Mouse (Mus musculus) right cerebral cortex, postnatal 14 days (tissue): Measurements from ENCODE around the gene Arrb2.
"Not testable (repeated sequence)": the region's sequence is repeated elsewhere in the genome, so short reads cannot be mapped to it uniquely, and the experiment has no call there.

Experiments
- DNase-seq: peaks from one replicate; pipeline ENCODE4 v3.0.0; 2022

Arrb2 gene

DNA sequence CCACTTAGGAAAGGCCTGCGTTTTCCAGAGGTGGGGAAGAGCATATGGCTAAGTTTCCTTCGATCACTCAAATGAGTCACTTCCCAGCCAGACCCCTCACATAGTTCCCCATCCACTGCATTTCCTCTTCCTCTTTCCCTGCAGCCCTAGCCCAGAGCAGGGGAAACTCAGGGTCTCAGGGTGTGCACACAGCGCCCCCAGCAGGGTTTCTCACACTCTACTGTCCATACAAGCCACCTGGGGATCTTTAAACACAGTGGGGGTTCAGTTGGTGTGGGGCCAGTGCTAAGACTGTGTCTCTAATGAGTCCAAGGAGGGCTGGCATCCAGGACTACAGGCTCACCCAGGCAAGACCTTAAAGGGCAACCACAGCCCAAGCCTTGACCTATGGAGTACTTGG, 14.3 kb downstream of the Arrb2 start:
- DNase-seq: no peak

DNA sequence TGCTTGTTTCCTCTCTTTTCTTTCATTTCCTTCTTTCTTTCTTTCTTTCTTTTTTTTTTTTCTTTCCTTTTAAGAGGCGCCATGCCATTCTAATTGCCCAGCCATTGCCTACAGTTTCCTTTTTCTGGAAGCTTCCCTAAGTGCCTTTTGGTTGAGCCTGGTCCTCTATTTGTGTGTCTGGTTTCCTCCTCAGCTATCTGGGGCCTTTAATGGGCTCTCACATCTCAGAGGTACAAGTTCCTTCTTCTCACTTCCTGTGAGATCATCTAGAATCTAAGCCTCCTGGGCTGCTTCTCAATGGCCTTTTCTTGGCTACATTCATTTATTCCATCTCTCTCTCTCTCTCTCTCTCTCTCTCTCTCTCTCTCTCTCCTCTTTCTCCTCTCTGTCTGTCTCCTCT, 14.9 kb downstream of the Arrb2 start:
- no peak for DNase-seq

DNA sequence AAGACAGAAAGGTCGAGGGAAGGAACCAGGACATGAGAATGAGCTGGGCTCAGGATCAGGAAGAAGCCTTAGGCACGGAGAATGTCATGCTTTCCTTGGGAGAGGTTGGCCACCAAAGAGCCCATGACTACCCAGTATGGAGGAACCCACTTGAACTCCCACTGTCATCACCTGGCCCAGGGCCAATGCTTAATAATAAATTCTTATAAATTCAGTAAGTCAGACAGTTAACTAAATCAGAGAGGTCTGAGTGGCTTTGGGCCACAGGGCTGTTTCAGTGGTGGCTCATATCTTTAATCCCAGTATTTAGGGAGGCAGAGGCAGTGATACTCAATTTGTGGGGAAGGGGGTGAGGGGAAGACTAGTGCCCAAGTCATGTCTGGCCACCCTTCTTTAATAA, 18.5 kb downstream of the Arrb2 start:
- no peak for DNase-seq

DNA sequence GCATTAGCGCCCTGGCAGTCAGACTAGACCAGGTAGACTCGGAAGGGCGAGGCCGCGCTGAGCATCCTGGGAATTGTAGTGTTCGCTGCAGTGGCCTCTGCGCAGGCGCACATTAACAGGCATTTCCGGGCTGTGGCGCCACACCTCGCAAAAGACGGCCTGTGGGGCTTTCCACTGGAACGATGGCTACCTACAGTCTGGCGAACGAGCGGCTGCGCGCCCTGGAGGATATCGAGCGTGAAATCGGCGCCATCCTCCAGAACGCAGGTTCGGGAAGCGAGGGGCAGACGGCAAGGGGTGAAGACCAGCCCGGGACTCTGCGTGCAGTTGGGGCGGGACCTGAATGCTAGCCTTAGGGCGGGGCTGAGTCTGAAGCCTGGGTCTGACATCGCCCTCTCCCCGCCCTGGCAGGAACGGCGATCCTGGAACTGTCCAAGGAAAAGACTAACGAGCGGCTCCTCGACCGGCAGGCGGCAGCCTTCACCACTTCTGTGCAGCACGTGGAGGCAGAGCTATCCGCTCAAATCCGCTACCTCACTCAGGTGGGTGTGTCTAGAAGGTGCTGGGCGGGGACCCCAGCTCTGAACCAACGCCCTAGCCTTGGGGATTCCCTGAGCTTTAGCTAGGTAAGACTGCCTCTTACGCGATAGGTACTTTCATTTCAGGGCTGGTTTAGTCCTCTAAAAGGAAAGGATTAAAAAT, 19.5 kb downstream of the Arrb2 start, which contains the start of gene Med11:
TSS of gene Med11 (plus strand) at position 123 of the 702 bp plus-strand sequence.
- peak; percentile 91 for DNase-seq

DNA sequence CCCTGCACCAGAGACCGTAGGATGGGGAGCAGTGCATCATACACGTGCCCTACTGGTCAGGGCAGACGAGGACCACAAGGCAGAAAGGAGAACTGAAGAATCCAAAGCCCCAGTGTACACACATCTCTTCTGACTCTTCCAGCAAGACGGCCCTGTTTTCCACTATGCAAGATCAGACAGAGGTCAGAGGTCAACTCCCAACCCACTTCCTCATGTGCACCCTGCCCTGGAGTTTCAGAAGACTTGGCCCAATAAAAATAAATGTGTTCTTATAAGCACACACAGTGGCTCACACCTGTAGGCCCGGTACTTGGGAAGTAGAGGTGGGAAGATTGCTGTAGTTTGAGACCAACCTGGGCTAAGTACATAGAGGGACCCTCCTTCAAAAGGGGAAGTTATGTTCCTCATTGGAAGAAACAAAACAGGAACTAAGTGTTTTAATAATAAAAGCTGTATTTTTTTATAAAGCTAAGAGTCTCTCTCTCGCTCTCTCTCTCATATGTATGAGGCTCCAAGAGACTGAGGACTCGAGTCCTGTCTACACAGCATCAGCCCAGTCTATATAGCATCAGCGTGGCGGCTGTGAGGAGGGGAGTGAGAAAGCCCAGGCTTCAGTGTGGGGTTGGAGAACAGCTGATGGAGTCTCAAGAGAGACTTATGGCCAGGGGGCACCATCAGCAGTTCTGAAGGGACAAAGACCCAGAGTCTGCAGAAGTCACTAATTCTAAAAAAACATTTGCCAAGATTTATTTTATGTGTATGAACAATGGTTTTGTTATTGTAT, 21.0 kb downstream of the Arrb2 start:
- DNase-seq: no peak

DNA sequence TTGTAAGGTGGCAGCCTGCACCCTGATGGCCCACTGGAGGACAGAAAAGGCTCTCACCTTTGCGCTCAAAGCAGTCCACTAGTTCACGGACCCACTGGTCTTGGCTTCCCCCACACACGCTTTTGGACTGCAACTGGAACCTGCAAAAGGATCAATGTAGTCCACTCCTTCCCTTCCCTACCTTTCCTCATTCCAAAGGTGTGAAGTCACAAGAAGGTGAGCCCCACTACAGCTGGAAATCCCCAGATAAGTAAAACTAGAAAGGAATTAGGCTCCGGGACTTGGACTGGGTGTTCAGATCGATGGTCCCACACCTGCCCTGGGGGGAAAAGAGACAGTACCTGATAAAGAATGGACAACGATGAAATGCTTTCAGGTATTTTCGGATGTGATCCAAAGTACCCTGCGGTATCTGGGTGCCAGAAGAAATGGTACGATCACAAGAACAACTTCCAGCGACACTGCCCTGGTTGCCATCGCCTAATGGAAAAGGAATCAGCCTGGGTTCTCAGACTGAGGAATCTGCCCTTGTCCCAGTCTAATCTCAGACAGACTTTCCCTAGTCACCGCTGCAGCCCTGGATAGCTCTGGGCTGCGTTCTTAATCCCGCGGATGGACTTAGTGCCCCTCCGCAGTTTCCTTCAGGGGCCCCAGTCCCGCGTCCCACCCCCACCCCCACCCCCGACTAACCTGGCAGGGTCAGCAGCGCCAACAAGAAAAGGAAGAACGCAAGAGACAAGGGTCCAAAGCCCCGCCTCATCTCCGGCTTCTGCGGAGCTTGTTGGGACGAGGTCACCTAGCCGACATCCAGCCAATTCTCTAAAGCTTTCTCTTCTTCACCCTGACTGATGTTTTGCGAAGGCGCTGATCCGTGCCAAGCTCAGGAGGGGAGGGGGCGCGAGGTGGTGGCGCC, 26.5 kb downstream of the Arrb2 start, which contains the start of gene Zmynd15:
TSS of gene Zmynd15 (plus strand) at position 746 of the 913 bp plus-strand sequence.
- no peak for DNase-seq

DNA sequence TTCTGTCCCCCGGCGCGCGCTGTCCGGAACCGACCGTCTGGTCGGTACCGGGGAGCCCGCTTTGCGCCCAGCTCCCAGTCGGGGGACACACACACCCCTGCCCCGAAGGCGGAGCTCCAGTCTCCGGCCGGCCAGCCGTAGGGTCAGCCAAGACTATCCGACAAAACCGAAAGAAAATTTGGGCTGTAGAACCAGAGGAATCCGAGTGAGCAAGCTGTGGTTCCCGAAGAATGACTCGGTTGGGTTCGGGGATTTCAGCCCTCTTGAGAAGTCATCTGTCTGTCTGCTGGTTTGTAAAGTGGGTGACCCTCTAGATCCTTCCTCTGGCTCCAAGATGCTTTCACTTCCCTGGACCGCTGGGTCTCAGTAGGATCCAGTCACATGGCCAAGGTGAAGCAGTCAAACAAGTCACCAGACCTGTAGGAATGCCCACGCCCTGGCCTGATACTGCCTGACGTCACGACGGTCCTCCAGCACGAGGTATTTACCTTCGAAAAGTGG, 27.2 kb downstream of the Arrb2 start, which contains the start of gene Cxcl16:
TSS of gene Cxcl16 (minus strand) at position 384 of the 501 bp plus-strand sequence.
- no peak for DNase-seq

DNA sequence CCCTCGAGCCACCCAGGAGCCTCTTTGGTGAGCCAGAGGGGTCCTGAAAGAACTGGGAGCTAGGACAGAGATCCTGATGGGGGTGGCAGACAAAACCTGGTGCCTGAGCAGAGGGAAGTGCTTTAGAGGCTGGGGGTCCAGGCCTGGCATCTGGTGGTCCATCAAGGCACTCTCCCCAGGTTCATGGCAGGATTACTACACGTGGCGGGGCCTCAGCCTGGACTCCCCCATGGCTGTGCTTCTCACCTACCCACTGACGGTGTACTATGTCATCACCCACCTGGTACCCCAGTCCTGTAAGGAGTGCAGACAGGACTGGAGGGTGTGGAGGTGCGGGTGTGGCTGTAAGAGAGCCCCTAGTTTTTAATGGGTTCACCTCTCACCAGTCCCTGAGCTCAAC, 31.5 kb downstream of the Arrb2 start:
- DNase-seq: no peak

DNA sequence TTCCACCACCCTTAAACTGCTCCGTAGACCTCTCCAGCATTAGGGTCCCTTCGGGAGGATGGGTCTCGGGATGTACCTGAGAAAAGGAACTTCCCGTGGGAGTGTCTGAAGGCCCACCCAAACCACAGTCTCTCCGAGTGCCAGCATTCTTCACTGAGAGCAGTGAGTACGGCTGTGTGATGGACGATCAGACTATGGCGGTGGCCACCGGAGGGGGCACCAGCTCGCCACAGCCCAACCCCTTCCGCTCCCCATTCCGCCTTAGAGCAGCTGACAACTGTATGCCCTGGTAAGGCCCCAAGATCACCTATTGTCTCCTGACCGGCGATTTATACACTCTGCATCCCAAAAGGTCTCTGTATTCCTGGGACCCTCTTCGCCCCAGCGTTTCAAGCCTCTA, 32.8 kb downstream of the Arrb2 start:
- no peak for DNase-seq

DNA sequence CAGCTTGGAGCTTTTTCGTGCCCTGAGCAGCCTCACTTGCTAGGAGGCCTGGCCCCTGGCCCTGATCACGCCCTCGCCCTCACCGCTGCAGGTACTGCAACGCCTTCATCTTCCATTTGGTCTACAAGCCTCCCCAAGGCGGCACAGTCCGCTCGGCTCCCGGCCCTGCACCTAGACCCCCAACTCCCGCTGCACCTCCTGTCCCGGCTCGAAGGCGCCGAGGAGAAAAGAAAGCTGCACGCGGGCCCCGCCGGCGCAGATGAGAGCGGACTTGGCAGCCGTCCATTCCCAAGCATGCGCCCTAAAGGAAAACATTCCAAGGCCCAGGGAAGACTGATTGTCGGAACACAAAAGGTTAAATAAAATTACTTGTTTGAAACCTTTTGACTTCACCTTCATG, 33.4 kb downstream of the Arrb2 start:
- peak; percentile 36 for DNase-seq

DNA sequence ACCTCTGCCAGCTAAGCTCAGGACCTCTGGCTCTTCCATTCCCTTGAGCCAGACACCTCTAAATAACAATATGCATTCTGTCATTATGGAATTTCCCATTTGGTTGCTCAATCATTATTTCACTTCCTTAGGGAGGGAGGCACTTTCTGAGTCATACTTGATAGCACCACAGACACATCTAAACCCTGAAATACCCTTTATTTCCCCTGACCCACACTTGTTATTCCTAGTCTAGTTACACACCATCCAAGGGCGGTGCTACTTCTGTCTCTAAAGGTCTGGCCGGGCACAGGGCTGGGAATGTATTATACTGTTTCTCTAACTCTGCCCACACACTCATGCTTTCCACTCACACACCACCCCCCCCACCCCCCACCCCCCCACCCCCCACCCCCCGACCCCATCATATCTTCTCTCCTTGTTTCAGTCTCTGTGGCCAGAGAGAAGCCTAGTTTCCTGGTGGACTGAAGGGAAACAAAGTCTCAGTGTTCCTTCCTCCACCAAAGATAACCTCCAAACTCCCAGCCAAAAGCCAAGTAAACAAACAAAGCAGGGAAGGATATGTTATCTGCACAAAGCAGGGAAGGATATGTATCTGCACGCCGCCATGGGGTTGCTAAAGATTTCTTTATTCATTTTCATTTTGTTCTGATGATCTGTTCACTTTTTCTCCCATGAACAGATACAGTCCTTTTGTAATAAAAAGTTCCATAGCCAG, 35.6 kb downstream of the Arrb2 start:
- DNase-seq: no peak

DNA sequence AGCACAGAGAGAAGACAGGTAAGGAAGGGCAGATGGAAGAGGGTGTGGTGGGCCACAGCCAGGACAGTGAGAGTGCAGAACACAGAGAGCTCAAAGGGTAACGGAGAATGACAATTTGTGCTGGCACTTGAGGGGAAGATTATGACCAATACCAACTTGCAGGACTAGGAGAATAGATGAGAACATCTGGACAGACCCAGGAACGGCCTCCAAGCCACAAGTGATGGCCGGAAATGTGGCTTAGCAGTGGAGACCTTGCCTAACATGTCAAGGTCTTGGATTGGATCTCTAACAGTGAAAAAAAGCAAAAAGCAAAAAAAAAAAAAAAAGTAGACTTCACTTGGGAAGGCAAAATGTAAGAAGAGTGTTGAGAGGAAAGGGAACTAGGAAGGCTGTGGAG, 37.3 kb downstream of the Arrb2 start:
- no peak for DNase-seq

DNA sequence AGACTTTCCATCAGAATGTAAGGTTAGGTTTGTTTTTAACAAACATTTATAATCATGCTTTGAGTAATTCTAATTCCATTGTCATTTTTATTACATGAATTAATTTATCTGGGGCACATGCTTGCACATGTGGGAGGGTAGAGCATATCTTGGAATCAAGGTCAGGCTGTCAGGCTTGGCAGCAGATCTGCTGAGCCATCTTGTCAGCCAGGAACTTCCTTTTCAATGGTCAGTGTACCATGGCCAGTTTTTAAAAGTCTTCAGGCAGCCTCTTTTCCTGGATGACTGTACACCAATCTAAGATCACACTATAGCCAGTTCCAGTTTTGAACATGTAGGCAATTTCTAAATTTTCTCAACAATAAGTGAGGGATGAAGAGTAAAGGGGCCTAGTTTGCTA, 40.3 kb downstream of the Arrb2 start:
- DNase-seq: no peak

DNA sequence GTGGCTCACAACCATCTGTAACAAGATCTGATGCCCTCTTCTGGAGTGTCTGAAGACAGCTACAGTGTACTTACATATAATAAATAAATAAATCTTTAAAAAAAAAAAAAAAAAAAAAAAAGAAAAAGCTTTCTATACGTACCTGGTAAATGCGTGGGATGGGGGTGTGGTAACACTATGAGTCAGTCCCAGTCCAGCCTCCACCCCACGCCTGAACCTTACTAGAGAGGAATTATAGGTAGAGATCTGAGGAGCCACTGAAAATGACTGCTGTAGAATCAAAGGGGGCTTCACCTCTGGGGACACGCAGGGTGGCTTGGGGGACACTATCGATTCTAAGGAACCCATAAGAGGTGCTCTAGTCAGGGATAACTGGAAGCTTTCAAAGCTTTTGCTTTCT, 40.9 kb downstream of the Arrb2 start:
- DNase-seq: not testable (repeated sequence)

DNA sequence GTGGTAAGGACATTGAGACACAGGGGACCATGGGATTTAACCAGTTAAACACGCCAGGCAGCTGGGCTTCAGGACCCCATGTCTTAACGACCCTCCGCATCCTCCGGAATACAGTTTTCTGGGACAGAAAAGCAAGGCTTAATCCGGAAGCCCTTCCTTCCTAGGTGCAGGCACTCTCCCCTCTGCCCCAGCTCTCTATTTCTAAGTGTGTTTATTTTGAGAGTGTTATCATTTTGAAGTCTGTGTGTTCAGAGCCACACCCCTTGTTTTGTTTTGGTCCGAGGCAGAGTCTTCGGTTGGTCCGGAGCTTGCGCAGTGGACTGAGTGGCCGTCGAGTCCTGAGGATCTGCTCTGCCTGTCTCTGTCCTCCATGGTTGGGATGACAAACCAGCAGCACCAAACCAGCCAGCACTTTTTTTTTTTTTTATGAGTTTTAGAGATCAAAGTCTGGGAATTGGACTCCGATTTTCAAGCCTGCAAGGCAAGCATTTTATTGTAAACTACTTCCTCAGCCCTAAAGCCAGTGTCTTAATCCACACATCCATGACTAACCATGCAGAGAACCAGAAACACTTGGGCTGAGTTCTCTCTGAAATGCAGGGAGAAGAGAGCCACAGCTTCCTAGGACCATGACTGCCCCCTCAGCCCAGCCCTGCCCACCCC, 42.6 kb downstream of the Arrb2 start:
- no peak for DNase-seq

DNA sequence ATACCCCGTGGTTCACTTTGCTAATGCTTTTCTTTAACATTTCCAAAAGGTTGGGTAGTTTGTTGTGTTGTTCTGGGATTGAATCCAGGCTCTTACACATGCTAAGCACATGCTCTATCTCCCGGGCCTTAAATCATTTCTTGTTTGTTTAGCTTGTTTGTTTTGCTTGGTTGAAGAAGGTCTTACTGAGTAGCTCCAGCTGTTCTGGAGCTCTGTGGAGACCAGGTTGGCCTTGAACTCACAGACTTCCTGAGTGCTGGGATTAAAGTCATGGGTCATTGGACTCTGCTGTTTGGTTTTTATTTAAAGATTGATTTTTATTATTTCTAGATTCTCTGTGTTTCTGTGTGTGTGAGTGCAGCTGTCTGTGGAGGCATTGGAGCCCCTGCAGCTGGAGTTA, 53.1 kb downstream of the Arrb2 start:
- DNase-seq: no peak

DNA sequence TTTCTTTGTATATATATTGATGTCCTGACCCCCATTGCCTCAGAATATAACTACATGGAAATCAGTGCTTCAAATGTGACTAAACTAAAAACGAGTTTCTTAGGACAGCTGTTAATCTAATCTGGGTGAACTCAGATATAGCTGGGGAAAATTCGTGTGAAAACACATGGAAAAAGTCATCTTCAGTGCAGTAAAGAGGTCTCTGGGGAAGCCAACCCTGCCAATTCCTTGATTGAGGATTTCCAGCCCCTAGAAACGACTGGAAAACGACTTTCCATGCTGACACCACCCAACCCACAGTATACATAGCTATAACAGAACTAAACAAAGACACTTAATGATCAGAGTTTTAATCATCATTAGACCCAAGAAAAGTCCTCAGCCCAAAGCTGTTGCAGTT, 55.4 kb downstream of the Arrb2 start:
- no peak for DNase-seq

DNA sequence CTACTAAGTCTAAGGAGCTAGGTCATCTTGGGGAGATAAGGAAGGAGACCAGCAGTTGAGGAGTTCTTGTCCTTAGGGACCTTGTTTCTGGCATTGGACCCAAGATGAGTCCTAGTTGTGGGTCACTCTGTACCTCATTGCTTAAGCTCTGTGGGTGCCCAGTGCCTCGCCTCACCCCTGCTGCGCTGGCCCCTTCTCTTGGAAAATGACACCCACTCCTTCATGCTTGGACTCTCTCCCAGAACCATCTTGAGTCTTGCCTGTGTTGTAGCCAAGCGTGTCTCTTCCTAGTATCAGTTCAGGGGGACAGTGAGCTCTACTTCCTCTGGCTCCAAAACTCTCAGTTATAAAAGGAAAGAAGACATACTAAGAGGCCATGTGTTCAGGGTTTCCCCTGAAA, 56.7 kb downstream of the Arrb2 start:
- DNase-seq: no peak

DNA sequence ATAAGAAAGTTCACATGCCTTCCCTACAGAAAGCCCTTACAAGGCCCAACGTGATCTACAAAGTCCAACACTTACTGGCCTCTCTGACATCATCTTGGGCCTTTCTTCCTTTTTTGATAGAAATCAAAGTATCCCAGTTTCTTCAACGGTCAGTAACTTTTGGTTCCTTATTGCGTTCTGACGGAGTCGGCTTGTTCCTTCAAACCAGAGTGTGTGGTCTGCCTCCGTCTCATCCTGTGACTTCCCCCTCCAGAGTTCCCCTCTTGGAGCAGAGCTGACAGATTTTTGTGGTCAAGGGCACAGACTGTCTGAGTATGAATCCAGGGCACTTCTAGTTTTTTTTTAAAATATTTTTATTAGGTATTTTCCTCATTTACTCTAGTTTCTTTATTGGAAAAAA, 57.2 kb downstream of the Arrb2 start:
- no peak for DNase-seq
